Mouse (Mus musculus) cortical plate, adult 2 months (tissue): ENCODE results near the gene Amotl2. TPM values are rescaled to one million over a fixed set of nuclear protein-coding genes. Genes with fewer than 3 reads are reported as not detected.

Source experiments
- H3K27ac ChIP-seq: fragments of 200-500 bp; 2 replicates; pipeline ENCODE4 v1.5.1; 2012; ENCODE audit warnings: low read length, control low read depth, inconsistent platforms; ENCODE audit not compliant: insufficient read depth
- H3K4me1 ChIP-seq: fragments of 200-500 bp; 2 replicates; pipeline ENCODE4 v1.6.1; 2011; ENCODE audit warnings: low read length; ENCODE audit not compliant: control insufficient read depth, insufficient read depth
- H3K4me3 ChIP-seq: fragments of 200-500 bp; 2 replicates; pipeline ENCODE4 v1.5.1; 2011; ENCODE audit warnings: mild to moderate bottlenecking, low read length, control low read depth; ENCODE audit not compliant: insufficient read depth
- CTCF ChIP-seq: fragments of 200-500 bp; IDR thresholded peaks from 2 replicates; pipeline ENCODE4 v1.5.1; 2011; ENCODE audit warnings: mild to moderate bottlenecking, control low read depth, low read length; ENCODE audit not compliant: insufficient read depth; ENCODE audit errors: extremely low read depth
- POLR2A ChIP-seq: fragments of 200-500 bp; IDR thresholded peaks from 2 replicates; pipeline ENCODE4 v1.6.1; 2011; ENCODE audit warnings: mild to moderate bottlenecking, low read length, control low read depth; ENCODE audit not compliant: insufficient read depth; ENCODE audit errors: extremely low read depth
- polyA plus RNA-seq: library from polyadenylated mRNA; depleted of rRNA; stranded (reverse); fragments of >200 nt; gene quantifications from 2 replicates; pipeline ENCODE4 v1.2.3, GENCODE M21; 2012

The Amotl2 gene
- polyA plus RNA-seq, 1 experiment = 16.1 TPM

GRCm38 (mm10) chr9:102725958-102726654 lies 9.6 kb downstream of the Amotl2 start:
- H3K4me3 ChIP-seq = no peak overlapping the region
- H3K4me1 ChIP-seq = peaks cover 4% of the 10 kb centered on the region; the same call in 1 of the 2 replicates
- no peak for TF ChIP-seq POLR2A
- TF ChIP-seq CTCF = no peak
- H3K27ac ChIP-seq = peak overlapping the region; percentile 86

- peak overlapping the region; percentile 32; the same call in 1 of the 2 replicates for H3K27ac ChIP-seq
Measured at GRCm38 (mm10) chr9:102726811-102727210, 10.3 kb downstream of the Amotl2 start.

GRCm38 (mm10) chr9:102727662-102728468 lies 11.4 kb downstream of the Amotl2 start:
- no peak overlapping the region for H3K27ac ChIP-seq
- TF ChIP-seq CTCF (no peak), POLR2A (no peak)
- H3K4me1 ChIP-seq = peaks cover 4% of the 10 kb centered on the region; the same call in 1 of the 2 replicates
- no peak overlapping the region for H3K4me3 ChIP-seq

More at GRCm38 (mm10) chr9:102726811-102727210, 10.3 kb downstream of the Amotl2 start:
- Histone ChIP-seq H3K4me3 (no peak overlapping the region), H3K4me1 (peaks cover 4% of the 10 kb centered on the region; the same call in 1 of the 2 replicates)
- no peak for TF ChIP-seq CTCF
- TF ChIP-seq POLR2A = no peak

GRCm38 (mm10) chr9:102728469-102728747 lies 11.9 kb downstream of the Amotl2 start:
- Histone ChIP-seq H3K4me1 (peaks cover 4% of the 10 kb centered on the region; the same call in 1 of the 2 replicates), H3K27ac (no peak overlapping the region), H3K4me3 (no peak overlapping the region)
- no peak for TF ChIP-seq POLR2A
- no peak for TF ChIP-seq CTCF

DNA sequence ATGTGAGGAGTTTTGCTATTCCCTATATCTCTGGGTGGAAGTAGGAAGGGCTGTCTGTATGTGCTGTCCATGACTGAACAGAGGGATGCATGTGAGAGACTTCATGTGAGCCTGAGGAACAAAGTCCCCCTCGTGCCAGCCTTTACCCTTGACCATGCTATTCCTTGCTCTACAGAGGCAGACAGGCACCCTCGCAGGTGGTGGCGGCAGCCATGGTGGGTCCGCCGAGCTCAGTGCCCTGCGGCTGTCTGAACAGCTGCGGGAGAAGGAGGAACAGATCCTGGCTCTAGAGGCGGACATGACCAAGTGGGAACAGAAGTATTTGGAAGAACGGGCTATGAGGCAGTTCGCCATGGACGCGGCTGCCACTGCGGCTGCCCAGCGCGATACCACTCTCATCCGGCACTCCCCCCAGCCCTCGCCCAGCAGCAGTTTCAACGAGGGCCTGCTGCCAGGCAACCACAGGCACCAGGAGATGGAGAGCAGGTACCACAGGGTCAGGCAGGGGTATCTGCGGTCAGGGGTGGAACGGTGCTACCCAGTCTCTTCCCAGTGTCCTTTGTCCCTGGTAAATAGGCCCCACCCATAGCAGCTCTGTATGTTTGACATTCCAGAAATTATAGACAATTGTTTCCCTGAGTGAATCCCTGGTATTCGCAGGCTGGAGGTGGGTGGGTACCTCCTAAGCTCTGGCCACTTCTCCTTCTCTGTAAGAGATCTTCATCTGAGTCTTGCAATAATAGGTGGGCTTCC lies 12.8 kb downstream of the Amotl2 start:
- TF ChIP-seq POLR2A (no peak), CTCF (no peak)
- Histone ChIP-seq H3K27ac (no peak overlapping the region), H3K4me3 (no peak overlapping the region), H3K4me1 (peaks cover 4% of the 10 kb centered on the region; the same call in 1 of the 2 replicates)

DNA sequence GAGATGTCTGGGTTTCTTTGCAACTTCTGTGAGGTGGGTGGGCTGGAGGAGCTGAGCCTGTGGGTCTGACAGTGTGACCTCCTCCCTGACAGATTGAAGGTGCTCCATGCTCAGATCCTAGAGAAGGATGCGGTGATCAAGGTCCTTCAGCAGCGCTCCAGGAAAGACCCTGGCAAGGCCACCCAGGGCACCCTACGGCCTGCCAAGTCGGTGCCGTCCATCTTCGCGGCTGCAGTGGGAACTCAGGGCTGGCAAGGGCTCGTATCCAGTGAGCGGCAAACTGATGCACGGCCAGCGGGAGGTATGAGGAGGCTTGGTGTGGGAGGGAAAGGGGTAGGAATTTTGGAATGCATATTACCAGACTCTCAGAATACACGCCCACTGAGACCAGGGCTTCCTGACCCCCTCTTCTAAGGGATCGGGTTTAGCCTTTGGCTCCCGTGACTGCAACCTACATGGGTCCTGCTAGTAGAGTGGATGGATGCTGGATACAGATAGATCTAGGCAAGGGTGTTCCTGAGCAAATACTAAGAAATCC lies 13.5 kb downstream of the Amotl2 start:
- H3K4me1 ChIP-seq = peaks cover 2% of the 10 kb centered on the region; the same call in 1 of the 2 replicates
- no peak overlapping the region for H3K27ac ChIP-seq
- TF ChIP-seq CTCF (no peak), POLR2A (no peak)
- no peak overlapping the region for H3K4me3 ChIP-seq

DNA sequence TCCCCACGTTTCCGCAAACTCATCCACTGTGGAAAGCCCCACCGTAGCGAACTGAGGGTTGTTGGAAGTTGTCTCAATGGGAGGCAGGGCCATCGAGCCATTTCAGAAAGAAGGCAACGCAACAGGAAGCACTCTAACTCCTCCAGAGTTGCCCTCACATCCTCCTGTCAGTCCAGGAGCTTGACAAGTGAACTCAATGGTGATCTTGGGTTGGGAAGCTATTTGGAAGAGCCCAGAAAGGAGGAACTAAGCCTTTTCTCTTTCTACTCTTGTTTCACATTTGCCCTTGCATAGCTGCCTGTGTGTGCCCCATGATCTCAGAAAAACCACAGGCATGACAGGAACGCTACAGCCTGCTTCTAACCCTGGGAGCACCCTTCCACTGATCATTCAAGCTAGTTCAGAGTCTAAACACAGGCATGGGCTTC lies 14.6 kb downstream of the Amotl2 start:
- Histone ChIP-seq H3K27ac (no peak overlapping the region), H3K4me1 (no peaks in the 10 kb centered on the region), H3K4me3 (no peak overlapping the region)
- TF ChIP-seq CTCF = no peak
- no peak for TF ChIP-seq POLR2A

- Histone ChIP-seq H3K4me3 (no peak overlapping the region), H3K27ac (no peak overlapping the region), H3K4me1 (no peaks in the 10 kb centered on the region)
- TF ChIP-seq POLR2A (no peak), CTCF (no peak)
Measured at GRCm38 (mm10) chr9:102731574-102732175, 15.2 kb downstream of the Amotl2 start.

- Histone ChIP-seq H3K27ac (no peak overlapping the region), H3K4me3 (no peak overlapping the region)
Measured at GRCm38 (mm10) chr9:102732326-102732865, 15.9 kb downstream of the Amotl2 start.

More at GRCm38 (mm10) chr9:102732326-102732865, 15.9 kb downstream of the Amotl2 start:
- H3K4me1 ChIP-seq = no peaks in the 10 kb centered on the region
- TF ChIP-seq POLR2A = no peak
- TF ChIP-seq CTCF = no peak
